Mouse (Mus musculus): Measurements from ENCODE around the gene Hnrnpc.

- TF ChIP-seq POLR2A (IDR thresholded peaks at IDR 0.05; ENCODE audit: borderline replicate concordance, low read depth, low read length) (no peak), CTCF (IDR thresholded peaks at IDR 0.05; ENCODE audit: low read depth, low read length) (no peak)
Measured at GRCm38 (mm10) chr14:52071599-52072137, 32.2 kb downstream of the Hnrnpc start.

All from bone marrow macrophage, adult 2 months (primary cell).